Mouse (Mus musculus) CH12F3 (cell line): ENCODE results near the gene Mfsd5.

ENCODE experiments used
- in situ Hi-C: fragments of 300-500 bp; cut with MboI; formaldehyde crosslinking; loops from 2 replicates; pipeline ENCODE4 v1.14.3; 2020; ENCODE audit warnings: low sequenced_read_pairs

Mfsd5 gene

DNA sequence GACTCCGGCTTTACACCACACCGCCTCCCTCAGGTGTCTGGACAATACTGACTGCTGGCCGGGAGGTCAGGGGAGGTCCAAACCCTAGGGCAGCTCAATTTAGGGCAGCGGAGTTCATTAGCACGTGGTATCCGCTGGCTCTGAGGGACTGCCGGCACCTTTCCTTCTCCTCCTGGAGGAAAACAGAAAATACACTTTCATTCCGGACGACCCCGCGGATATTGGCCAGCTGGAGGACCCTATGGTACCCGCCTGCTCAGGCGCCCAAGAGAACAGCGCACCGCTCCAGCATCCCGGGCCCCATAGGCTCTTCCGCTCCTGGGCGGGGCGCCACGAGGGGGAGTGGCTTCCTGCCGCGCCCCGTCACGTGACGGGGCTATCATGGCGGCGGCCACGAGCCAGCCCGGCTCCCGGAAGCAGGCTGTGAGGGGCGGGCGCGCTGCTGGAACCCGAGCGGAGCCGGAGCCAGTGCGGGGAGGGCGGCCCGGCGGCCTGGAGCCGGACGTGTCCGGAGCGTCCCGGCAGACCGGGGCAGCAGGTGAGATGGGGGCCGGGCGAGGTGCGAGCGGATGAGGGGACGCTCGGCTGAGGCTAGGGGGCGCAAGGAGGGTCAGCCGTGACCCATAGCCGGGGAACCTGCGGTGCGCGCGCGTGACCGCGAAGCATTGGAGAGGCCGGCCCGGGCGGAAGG, at the start of gene Mfsd5:
Gene Mfsd5 (plus strand): TSS at position 363 of the 691 bp plus-strand sequence.
- in situ Hi-C loops, result no loop called here

DNA sequence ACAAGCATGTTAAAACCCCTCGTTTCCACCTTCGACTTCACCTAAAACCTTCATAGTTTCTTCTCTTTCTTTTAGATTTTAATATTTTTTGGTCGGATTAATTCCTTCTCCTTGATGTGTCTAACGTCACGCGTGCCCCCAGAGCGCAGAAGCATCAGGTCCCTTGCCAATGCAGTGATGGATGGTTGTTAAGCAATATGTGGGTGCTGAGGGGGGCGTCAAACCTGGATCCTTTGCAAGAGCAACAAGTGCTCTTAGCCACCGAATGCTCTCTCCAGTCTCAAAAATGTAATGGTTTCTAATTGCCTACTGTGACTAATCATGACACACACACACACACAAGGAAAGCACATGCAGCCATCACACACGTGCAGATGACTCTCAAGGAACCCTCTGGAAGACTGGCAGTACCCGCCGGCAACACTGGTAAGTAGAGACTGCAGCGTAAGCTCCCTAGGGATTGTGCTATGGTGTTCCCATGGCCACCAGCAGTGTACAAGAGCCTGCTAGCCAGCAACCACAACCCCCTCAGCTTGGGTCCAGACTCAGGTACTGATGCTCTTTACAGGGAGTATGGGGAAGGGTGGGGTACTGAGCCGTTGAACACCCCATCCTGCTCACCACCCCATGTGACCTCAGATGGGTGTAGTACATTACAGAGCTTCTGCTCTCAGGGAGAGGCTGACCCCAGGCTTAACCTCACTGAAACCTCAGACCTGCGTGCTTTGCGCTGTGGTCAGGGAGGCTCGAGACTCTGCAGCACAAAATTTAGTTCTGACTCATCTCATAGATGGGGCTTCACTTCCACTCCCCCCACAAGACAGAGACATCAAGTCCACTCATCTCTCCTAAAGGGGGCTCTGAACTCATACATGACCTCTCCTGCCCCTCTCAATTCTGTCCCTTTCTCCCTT, 48.6 kb upstream of the Mfsd5 start:
- in situ Hi-C loops, result no loop called here

DNA sequence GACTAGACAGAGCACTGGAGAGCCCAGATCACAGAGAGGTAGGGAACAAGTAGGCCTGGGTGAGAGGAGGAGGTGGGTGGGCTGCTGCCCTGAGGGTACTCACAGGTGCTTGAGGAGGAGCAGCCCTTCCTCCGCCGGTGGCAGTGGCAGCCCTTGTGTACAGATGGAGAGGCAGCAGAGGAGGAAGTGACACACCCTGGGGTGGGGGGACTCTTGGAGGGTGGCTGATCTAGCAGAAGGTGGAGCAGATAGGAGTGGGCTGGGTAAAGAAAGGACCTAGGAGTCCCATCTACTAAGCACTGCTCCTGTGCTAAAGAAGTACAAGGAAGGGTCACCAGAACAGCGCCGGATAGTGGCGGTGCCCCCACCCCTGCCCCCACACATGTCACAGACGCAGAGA, 47.5 kb upstream of the Mfsd5 start, which contains the start of gene Itgb7:
Gene Itgb7 (minus strand): TSS at position 197 of the 400 bp plus-strand sequence.
- in situ Hi-C loops, result no loop called here

DNA sequence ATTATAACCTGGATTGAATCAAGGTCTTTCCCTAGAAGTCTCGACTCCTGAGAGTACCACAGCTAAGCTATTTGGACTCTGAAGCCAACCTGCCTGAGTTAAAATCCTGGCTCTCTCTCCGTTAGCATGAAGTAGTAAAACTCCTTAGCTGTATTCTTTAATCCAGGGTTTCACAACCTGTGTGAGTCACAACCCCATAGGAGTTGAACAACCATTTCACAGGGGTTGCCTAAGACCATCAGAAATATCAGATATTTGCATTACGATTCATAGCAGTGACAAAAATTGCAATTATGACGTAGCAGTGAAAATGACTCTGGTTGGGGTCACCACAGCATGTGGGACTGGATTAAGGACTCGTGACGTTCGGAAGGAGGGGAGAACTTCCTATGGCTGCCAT, 46.5 kb upstream of the Mfsd5 start:
- in situ Hi-C loops, result no loop called here

DNA sequence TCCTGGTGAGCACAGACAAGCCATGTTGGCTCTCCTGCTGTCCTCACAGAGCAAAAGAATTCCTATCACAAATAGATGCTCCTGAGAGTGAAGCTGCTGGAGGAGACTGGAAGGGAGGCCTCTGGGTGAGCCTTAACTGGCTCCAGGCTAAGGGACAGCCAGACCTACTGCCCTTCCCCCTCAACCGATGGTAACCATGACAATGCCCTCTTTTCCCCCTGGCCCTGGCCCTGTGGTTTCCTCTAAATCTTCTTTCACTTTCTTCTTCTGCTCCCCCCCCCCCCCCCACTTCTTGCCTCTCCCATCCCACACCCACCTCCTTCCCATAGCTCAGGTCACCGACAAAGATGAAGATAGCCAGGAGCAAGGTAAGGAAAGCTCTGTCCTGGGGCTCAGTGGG, 45.4 kb upstream of the Mfsd5 start:
- in situ Hi-C loops, result no loop called here

DNA sequence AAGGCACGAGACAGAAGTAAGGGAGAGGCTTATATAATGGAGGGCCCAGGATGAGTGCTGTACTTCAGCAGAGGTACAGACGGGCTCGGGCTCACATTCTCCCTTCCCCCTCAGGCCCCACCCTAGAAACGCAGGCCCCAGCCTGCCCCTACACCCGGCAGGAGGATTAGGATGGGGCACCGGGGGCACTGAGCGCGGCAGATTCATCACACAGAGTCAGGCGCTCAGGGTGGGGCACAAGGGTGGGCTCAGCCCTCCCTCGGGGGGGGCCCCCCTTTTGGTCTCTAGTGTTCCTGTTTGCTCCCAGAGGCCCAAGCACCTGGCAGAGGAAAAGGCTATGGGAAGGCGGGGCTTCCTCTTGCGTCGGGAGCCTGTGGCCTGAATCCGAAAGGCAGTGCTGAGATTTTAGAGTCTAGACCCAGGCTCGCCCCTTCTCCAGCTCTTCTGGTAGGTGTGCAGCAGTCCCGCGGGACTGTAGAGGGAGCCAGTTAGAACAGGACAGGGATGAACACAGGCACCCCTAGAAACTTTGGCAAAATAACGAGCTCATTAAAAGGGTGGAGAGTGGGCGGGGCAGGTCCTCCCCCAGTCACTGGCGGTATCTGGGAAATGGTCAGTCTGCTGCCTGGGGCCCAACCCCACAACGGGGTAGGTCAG, 43.8 kb upstream of the Mfsd5 start:
- in situ Hi-C loops, result no loop called here

DNA sequence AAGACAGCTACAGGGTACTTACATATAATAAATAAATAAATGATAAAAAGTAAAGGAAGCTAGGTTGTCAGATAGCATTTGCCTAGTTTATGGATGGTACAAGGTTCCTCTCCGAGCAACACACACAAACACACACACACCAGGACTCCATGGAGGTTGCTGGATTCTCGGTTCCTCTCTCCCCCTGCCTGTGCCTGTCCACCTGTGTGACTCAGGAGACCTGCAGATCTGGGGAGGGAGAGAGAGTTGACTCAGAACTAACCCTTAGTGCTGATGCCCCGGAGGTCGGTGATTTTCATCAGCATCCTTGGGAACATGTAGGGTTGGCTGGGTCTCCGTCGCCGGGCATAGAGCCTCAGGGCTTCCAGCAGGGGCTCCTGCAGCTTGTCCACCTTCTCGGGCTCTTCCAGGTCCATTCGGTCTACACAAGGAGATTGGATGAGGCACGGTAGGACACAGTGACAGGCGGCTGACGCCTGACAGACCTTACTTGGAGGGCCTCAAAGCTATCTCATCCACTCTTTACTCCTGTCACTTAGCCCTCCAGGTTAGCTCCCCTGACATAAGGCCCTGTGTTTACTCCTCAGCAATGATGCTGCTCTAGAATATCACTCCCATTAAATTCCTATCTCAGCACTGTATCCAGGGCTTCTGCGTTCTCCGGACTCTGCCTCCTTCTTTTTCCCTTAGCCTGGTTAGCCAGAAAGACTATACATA, 40.6 kb upstream of the Mfsd5 start:
- in situ Hi-C loops, result no loop called here

DNA sequence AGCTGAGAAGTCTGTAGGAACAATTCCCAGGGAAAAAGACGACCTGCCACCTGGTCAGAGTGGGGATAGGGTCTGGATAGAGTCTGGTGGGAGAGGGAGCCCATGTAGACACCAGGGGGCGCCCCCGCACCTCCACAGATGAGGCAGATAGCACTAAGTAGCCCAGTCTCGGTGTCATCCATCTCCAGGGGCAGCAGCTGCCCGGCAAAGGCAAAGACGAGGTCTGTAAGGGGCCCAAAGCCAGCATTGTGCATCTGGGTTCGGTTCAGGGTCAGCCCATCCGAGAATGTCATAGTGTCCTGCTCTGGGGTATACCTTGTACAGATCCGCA, 40.0 kb upstream of the Mfsd5 start:
- in situ Hi-C loops, result no loop called here

DNA sequence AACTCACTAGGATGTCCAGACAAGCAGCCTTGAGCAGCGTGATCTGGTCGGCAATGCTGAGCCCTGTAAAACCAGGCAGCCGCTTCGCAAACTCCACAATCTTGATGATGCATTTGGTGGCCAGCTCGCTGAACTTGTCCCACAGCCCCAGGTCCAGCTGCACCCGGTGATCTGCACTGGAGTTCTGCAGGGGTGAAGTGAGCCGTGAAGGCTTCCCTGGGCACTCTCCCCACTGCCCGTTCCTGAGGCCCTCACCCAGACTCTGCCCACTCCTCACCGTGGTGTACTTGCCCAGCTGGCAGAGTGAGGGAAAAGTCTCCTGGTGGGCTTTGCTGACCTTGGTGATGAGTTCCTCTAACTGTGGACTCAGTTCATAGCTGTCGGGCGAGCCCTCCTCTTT, 39.4 kb upstream of the Mfsd5 start:
- in situ Hi-C loops, result no loop called here

DNA sequence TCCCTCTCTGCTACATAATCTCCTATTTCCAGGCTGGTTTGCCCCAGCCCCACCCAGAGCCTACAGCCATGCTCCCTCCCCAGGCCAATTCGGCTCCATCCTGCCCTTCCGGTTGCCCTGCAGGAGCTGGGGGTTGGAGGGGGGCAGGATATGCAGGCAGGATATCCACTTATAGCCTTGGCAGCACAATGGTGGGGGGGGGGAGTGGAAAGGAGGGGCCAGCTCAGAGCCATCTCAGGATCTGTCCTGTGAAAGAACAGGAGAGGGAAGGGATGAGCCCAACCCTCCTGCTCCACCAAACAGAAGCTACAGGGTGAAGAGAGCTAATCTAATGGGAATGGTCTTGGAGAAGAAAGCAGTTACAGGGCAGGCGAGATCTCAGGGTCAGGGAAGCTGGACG, 38.6 kb upstream of the Mfsd5 start:
- in situ Hi-C loops, result no loop called here

DNA sequence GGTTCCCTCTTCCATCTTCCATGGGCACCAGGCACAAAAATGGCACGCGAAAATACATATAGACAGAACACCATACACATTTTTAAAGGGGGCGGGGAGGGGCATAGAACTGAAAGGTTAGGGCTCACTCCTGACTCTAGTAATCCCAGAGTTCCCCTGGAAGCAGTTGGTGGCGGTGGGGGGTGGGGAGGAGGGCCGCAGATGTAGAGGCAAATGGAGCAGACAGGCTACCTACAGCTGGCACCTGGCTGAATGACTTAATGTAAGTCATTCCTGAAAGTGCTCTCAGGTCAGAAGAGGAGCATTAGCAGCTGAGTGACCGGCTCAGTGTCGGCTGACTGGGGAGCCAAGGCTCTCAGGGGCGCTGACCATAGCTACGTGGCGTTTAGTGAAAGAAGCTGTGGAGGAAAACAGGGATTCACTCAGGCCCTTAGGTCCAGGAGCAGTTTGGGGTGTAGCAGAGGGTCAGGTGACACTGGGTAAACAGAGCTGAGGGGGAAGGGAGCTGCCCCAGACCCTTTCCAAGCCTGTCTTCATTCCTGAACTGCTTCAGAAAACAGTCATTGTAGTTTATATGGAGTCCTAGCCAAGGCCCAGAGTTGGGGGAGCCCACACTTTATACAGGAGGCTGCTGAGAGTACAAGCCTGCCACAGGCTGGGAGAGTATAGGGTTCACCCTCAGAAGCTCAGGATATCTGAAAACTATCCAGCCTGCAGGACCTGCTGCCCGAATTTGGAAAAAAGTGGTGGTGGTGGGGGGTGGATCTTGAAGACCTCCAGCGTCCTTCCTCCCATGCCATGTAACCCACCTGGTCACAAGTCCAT, 36.6 kb upstream of the Mfsd5 start:
- in situ Hi-C loops, result no loop called here

DNA sequence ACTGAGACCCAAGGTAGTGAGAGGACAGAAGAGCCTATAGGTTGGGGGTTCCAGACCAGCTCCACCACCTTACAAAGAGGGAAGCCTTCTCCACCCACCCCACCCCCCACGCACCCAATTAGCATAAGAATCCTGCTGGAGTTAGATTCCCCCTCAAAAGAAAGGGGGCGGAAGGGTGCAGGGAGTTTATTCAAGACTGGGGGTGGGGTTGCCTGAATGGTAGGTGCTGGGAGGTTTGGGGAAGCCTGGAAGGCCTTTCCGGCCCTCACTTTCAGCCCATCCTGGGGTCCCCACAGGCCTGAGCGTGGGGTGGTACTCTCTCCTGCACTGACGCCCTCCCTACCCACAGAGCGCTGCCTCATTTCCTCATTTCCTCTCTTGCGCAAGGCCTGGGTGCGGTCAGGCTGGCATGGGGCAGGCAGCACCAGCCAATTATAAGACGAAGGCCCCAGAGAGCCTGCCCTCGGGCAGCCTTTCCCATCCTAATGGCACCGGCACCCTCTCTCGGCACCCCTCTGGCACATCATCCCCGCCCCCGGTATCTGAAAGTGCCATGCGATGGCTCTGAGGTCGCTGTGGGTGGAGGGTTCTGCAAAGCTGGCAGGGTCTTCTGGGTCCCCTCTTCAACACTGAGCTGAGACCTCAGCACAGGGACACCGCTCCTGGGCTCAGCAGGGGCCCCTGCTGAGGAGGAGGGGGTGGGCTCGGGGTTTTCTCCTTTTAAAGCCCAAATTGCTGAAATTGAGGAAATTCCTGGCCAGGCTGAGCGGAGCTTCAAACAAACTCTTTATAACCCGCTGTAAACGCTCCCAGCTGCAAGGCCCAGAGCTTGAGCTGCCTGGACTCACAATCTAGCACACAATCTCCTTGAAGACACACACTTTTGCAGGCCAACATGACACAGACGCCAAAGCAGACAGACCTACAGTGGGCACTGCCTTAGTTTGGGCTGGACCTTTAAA, 35.7 kb upstream of the Mfsd5 start:
- in situ Hi-C loops, result no loop called here

DNA sequence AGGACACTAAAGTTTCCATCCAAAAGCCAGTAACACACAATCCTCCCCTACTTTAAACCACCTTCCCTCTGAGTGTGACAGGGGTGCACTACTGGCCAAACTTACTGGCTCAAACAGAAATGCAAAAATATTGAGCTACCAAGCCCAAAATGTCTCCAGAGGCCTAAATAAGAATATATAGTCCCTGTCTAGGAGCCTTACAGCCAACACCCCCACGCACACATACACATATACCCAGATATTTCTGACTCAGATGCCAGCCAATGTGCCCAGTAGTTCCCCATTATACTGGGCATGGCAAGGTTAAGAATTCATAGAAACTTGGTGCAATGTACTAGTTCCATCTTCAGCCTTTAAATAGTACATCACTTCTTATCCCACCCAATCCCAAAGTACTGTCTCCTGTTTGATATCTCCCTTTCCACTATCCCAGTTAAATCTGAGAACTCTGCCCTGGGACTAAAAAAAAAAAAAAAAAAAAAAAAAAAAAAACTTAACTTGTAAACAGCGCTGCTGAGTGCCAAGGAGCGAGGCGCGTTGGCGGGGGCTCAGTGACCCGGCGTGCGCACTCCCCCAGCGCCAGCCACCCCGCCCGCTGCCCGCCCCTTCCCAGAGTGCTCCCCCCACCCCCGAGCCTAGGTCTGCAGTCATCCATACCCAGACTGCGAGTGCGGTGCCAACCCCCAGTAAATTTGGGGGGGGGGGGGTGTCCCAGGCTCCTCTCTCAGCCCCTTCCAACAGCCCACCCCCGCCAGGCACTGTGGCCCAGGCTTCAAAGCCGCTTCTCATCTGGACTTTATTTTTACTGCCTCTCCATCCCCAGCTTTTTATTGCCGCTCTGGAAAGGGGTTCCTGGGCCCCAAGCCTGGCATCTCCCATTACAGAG, 34.7 kb upstream of the Mfsd5 start:
- in situ Hi-C loops, result no loop called here

DNA sequence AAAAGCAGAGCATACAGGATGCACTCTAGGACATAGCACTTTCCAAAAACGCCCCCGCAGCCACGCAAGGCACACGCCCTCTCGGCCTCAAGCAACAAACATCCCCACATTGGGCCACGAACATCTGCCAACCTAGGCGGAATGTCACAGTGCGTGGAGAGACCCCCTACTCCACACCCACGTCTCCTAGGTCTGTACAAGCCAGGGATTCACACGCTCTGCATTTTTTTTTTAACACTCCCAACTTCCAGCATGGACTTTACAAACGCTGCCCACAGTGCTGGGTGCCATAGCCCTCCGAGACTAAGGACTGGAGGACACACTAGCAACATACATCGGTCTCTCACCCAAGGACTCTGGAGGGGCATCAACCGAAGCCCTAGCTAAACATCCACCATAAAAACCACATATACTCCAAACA, 33.8 kb upstream of the Mfsd5 start:
- in situ Hi-C loops, result no loop called here

DNA sequence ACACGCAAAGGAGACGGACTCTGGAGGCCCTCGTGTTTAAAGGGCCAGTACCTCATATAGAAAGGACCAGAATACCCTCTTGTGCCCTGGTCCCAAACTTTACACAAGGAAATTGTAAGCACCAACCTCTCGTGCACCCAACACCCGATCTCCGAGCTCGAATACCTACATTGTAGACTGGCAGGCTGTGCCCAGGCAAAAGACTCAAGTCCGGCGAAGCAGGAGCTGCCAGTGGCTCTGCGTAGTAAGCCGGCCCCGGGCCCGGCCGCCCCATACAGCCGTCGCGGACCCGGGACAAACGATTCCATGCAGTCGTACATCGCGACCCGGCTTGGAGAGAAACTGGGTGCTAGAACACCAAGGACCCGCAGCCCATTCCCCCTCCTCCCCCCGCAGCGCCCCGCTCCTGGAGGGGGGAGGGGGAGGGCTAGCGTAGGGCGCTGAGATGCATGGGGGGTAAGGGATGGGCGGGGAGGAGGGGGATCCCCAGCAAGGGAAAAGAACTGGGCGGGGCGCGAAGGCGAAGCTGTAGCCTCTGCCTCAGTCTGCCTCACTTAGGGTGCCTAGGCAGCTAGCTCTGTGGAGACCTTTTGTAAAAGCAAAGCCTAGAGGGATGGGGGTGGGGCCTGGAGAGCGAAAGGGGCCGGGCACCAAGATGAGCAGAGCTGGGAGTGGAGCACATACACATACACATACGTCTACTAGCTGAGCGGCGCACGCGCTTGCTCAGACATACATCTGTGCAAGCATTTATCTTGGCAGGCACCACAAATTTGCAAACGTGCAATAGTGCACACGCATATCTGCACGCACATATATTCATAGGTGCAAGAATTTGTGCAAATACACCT, 33.1 kb upstream of the Mfsd5 start:
- in situ Hi-C loops, result no loop called here

DNA sequence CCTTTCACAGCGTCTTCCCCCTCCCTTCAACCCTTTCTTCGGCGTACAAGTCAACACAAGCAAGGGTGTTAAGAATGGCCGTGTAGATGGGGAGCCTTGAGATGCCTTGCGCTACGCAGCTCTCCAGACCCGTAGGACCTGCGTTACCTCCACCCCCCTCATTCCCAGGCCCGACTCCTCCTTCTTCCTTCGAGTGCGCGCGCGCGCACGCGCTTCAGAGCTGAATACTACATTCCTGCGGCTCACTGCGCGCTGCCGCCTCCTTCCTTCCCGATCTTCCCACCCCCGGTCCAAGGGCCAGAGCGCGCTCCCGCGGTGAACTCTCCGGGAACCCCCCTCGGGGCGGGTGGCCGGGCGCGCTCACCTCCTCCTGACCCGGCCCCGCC, 32.4 kb upstream of the Mfsd5 start:
- in situ Hi-C loops, result no loop called here
